19 mouse cellular contexts compared by ENCODE assay signal in genomic region chr4:99186412-99187125, GRCm38 (mm10). TPM values are rescaled to one million over a fixed set of nuclear protein-coding genes. Genes with fewer than 3 reads are reported as not detected.
DNase-seq lines count a peak whose midpoint lies in the region; ATAC-seq and TF ChIP-seq lines count a peak whose summit lies in the region.
"Had no signal": no experiment of that assay in that cellular context is flagged by ENCODE, and none has a peak within 500 bp of the region (broad histone marks: within the 10 kb centered on the region; RNA-seq: fewer than 3 reads in every experiment).

No protein-coding gene starts in this region.

- TF ChIP-seq POLR2A in lung, adult 2 months (IDR thresholded peaks at IDR 0.05; ENCODE audit: borderline replicate concordance, extremely low read depth, low read depth, low read length), result no peak

- peak; percentile 33 for ATAC-seq in lung, postnatal 0 days
- ATAC-seq: forebrain, embryonic 14.5 days; intestine, embryonic 15.5 days; Patski had no signal

- DNase-seq in heart, adult 11 months, result peak; percentile 97
- no peak for DNase-seq in heart, postnatal 14 days
- peak; percentile 18 for DNase-seq in lung, postnatal 0 days (ENCODE audit: low spot score)
- DNase-seq in lung, adult 2 months, result no peak
- DNase-seq in lung, postnatal 25 days (ENCODE audit: low spot score), result peak; percentile 35
- peak; percentile 48 for DNase-seq in skeletal muscle tissue, adult 2 months (ENCODE audit: low read depth, low spot score)
- no peak for DNase-seq in thymus, postnatal 4 days
- no peak for DNase-seq in layer of hippocampus, adult 8-10 months (ENCODE audit: low spot score in 2 of 2)
- DNase-seq: B cell, adult 2 months; cerebellum, adult 8-10 months; embryo, embryonic 11 days; gastrocnemius, postnatal 10 days; liver, embryonic 13.5 days; right cerebral cortex, adult 18-20 months had no signal

- no peak for TF ChIP-seq EP300 in lung, postnatal 0 days (IDR thresholded peaks at IDR 0.05)

- intact Hi-C loops in heart, postnatal 14 days (cut with DNase I), result no loop called here

- no peak overlapping the region for H3K27ac ChIP-seq in lung, postnatal 0 days (ENCODE audit: low read length)
- H3K27ac ChIP-seq: intestine, embryonic 15.5 days; layer of hippocampus, adult 2 months; liver, embryonic 13.5 days; midbrain, embryonic 12.5 days had no signal

- WGBS in lung, postnatal 0 days, result 79% methylated on average over 11 of the region's 11 CpGs
- WGBS in lung, adult 2 months, result 75% methylated on average over 11 of the region's 11 CpGs

- TF ChIP-seq CTCF in lung, postnatal 0 days (IDR thresholded peaks at IDR 0.05), result no peak
- no peak for TF ChIP-seq CTCF in lung, adult 2 months (IDR thresholded peaks at IDR 0.05; ENCODE audit: insufficient read depth, low read length)

- H3K4me2 ChIP-seq in lung, postnatal 0 days (replicated peaks; ENCODE audit: low read depth, low read length), result no peak overlapping the region
- H3K4me2 ChIP-seq: intestine, embryonic 15.5 days; liver, embryonic 13.5 days; midbrain, embryonic 12.5 days had no signal

- no peaks in the 10 kb centered on the region for H3K27me3 ChIP-seq in lung, postnatal 0 days (replicated peaks; ENCODE audit: insufficient read depth, low read length)
- H3K27me3 ChIP-seq: intestine, embryonic 15.5 days; liver, embryonic 13.5 days; midbrain, embryonic 12.5 days; Patski had no signal

- H3K36me3 ChIP-seq in lung, postnatal 0 days (ENCODE audit: insufficient read depth, low read length), result no peaks in the 10 kb centered on the region
- H3K36me3 ChIP-seq: intestine, embryonic 15.5 days; liver, embryonic 13.5 days; midbrain, embryonic 12.5 days had no signal

- no peaks in the 10 kb centered on the region for H3K9me3 ChIP-seq in lung, postnatal 0 days (ENCODE audit: low read length)
- H3K9me3 ChIP-seq: intestine, embryonic 15.5 days; liver, embryonic 13.5 days; midbrain, embryonic 12.5 days had no signal

- H3K9ac ChIP-seq in lung, postnatal 0 days (replicated peaks; ENCODE audit: low read depth), result no peak overlapping the region
- H3K9ac ChIP-seq: intestine, embryonic 15.5 days; liver, embryonic 13.5 days; midbrain, embryonic 12.5 days had no signal

- no peak overlapping the region for H3K4me3 ChIP-seq in lung, postnatal 0 days (ENCODE audit: low read depth, low read length)
- H3K4me3 ChIP-seq in lung, adult 2 months (replicated peaks; ENCODE audit: extremely low read depth, low read depth, low read length), result no peak overlapping the region
- H3K4me3 ChIP-seq: intestine, embryonic 15.5 days; layer of hippocampus, adult 2 months; liver, embryonic 13.5 days; midbrain, embryonic 12.5 days had no signal

- H3K4me1 ChIP-seq in lung, postnatal 0 days (ENCODE audit: insufficient read depth, low read depth, low read length), result no peaks in the 10 kb centered on the region
- H3K4me1 ChIP-seq in lung, adult 2 months (ENCODE audit: control insufficient read depth, insufficient read depth, low read length), result no peaks in the 10 kb centered on the region
- H3K4me1 ChIP-seq: intestine, embryonic 15.5 days; liver, embryonic 13.5 days; midbrain, embryonic 12.5 days had no signal

RNA-seq across cellular contexts. Expression of gene Atg4c, which starts 7.2 kb away (rescaled TPM):
- 1 to 10 TPM; 5.2 to 5.9 TPM for total RNA-seq in heart, postnatal 14 days (2021)
- 8.1 and 8.9 TPM in 2 replicates for polyA plus RNA-seq in lung, postnatal 0 days (2015; fragmentation: Nextera tagmentation; extraction: Ambion mirVana)
- polyA plus RNA-seq in lung, adult 2 months (2012; rRNA removed), result 3.7 and 4.6 TPM in 2 replicates
- total RNA-seq in layer of hippocampus, adult 8-10 months (2022), result 10 to 100 TPM; 37.0 to 56.7 (median 41.2) TPM

Comparison
In these comparisons a context has a peak if more than half of its experiments do, and no peak if none do; other contexts are left out.
1. DNase-seq: peak in heart, adult 11 months (single experiment), lung, postnatal 0 days (single experiment), lung, postnatal 25 days (single experiment) and skeletal muscle tissue, adult 2 months (single experiment); none in heart, postnatal 14 days (0 of 2), lung, adult 2 months (single experiment), thymus, postnatal 4 days (single experiment) and layer of hippocampus, adult 8-10 months (0 of 2).
2. RNA of gene Atg4c, which starts 7.2 kb away (total RNA-seq): 37.0 to 56.7 TPM in layer of hippocampus, adult 8-10 months; 5.2 to 5.9 TPM in heart, postnatal 14 days; every median in the first group is over 4 times any median in the second.